Mouse (Mus musculus) megakaryocyte, embryonic 14.5 days (primary cell): ENCODE measurements at regions not wholly inside any gene's neighbourhood (a gene's known extent, or its start where the extent isn't known, plus 50 kb on each side); places are given as distances from the start of the nearest gene placed in this dataset.

Source experiments
- FLI1 ChIP-seq: IDR thresholded peaks from 2 replicates; pipeline ENCODE4 v1.6.1; 2012; ENCODE audit warnings: low read length, inconsistent platforms, mixed read lengths
- GATA1 ChIP-seq: IDR thresholded peaks from 3 replicates; pipeline ENCODE4 v1.6.1; 2012; ENCODE audit warnings: mixed read lengths, low read length, inconsistent platforms, borderline replicate concordance

DNA sequence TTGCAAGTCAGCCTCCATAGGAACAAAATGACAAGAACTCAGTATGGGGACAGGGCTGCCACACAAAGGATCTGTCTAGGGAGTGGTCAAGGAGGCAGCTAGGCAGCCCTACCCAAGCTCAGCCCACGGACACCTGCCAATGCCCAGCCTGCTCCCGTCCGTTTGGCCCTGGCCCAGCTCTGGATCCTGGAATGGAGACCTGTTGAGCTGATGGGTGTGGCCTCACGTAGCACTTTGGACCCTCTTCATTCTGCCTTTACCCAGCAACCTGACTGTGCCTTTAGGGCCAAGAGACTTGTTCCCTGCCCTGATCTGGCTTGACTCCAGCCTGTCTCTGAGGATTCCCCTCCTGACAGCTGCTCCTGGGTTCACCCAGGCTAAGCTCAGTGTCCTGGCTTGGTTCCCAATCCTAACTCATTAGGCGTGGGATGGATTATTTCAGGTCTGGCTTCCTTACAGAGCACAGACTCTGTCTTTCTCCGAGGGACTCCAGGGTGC lies 50.5 kb upstream of the Msx1 start:
- TF ChIP-seq GATA1 (no peak), FLI1 (no peak)
